Mouse (Mus musculus) 416B (cell line): ENCODE results near the gene F3.

Experiments used
- DNase-seq: peaks from one replicate; pipeline ENCODE4 v3.0.0; 2011; ENCODE audit warnings: low read depth

F3 gene

DNA sequence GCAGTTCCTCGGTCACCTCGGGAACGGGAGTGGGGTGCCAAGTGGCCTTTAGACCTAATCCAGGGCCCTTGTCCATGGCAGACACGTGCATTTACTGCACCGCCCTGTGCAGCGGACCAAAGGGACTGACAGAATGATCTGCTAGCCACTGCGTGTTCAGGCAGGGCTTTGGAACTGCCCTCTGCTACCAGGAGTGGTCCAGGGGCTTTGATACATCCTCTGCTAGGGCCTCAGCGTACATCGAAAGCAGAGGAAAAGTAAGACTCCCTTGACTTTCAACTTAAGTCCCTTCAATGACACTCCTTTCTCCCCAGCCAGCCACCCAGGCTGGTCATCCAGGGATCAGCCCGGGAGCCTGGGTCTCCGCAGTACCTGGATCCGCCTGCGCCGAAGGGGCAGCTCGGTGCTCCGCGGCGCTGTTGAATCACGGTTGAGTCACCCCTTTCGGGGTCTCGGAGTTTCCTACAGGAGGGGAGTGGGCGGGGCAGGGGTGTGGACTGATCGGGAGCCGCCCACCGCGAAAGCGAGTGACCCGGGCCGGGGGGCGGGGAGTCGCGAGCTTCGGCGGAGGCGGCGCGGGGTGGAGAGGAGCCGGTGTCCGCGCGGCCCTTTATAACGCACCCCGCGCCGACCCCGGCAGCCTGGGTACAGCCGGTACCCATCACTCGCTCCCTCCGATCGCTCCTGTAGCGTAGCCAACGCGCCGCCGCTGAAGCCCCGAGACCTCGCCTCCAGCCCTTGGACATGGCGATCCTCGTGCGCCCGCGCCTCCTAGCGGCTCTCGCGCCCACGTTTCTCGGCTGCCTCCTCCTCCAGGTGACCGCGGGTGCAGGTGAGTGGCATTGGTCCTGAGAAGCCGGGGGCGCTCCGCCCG, at the start of gene F3:
Gene F3 (plus strand): TSS at position 567 of the 874 bp plus-strand sequence.
- DNase-seq = no peak

DNA sequence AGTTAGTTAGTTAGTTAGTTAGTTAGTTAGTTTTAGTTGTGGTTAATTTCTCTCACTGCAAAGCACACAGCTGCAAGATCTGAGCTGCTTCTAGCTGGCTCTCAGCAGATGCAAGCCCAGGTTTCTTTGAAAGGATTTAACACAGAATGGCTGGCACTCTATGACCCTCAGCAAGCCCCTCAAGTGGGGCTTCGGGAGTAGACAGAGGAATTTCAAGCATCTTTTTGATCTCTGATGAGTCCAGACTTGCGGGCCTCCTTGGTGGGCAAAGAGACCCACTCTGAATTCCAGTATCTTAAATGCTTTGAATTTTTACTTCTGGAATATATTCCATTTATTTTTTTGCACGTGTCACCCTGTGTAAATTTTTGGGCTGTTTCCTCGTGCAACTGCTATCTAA, 44.4 kb upstream of the F3 start:
- no peak for DNase-seq

DNA sequence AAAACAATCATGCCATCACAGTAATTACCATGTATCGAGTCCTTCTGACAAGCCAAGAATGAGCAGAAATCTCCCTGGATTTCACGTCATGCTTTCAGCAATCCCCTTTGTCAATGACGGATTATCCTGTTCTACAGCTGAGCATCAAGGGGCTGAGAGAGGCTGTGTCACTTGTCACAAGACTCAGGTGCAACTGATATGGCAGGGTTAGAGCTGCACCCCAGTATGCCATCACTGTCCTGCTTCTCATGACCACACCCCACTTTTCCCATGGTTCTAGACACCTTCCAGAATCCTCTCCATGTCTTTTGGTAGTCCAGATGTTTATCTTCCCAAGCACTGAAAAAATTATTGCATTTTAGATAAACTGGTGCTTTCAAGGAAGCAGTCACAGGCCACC, 43.9 kb upstream of the F3 start:
- no peak for DNase-seq

DNA sequence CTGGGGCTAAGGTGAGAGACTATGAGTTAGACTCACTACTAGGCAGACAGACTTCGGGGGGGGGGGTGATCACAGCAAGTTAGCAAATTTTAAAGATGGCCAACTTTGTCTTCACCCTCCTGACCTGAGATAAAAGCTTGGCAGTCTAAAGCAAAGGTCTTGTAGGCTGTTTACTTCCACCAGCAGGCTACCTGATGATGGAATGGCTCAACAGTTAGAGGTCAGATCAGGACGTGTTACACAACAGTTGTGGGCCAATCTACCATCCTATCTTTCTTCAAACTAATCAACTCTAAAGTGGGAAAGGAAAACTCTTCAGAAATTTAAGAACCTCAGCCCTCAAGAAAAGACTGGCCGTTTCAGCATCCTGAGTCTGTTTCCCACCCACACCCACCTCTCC, 43.1 kb upstream of the F3 start:
- DNase-seq = peak; percentile 58

DNA sequence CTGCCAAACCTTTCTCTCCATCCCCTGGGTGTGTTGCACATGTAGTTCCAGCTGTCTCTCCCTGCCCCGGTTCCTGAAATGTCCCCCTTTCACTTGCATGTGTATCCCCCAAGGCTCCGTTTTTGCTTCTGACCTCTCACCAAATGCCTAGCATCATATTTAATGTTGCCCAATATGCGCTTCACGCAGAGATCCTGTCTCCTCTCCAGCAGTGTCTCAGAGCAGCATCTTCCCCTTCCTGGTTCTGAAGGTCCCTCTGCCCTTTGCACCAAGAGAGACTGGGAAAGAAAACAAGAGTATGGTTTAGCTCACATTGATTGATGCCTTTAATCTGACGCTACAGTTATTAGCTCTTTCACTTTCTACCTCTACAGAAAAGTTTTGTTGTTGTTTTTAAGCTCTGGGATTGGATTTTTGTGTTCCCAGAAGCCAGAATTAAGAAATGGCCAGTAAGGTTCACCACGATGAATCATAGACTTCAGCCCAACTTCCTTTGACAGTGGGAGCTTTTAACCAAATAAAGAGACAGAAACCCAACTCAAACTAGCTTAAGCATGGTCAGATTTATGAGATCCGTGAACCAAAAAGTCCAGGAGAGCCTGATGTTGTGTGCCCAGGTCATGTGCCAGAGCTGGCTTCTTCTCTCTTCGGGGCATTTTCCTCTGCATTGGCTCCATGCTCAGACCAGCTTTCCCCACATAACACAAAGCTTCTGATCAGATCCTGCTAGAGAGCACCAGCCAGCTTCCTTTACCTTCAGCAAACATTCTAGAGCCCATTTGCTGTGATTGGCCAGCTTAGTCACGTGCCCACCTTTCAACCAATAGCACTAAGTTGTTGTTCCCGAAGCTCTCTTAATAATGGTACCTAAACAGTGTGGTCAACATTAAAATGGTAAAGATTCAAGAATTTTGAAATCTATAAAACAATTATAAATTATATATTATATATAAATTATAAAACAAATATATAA, 40.6 kb upstream of the F3 start:
- peak; percentile 80 for DNase-seq

DNA sequence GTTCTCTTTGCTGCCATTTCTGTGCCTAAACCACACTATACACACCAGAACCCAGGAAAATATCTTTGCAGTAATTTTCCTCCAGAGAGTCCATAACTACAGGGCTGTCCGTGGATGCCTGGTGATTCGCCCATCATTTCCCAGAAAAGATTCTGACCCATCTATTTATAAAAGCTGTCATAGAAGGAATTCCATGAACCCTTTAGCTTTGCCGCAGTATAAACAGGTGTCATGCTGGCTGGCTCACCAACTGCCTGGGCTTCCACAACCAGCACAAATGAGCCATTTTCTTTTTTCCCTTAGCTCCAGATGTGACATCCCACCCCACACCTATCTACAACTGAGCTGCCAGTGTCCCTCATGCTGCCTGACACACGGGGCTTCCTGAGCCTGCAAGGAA, 38.8 kb upstream of the F3 start:
- DNase-seq = no peak

DNA sequence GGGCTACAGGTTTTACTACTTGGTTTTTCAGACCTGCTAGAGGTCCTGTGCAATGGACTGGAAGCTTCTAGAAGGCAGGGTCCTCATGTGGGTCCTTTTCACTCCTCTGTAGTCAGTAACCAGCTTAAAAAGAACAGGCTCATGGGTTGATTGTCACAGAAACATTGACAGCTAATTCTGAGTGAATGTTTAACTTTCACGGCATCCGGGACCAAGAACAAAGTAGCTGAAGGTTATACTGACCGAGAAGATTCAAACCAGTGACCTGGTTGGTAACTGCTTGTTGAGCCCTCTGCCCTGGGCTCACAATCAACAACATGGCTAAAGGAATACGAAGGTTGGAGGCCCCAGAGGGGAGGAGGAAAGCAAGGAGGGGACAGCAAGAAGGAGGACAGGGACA, 38.4 kb upstream of the F3 start:
- DNase-seq = no peak

DNA sequence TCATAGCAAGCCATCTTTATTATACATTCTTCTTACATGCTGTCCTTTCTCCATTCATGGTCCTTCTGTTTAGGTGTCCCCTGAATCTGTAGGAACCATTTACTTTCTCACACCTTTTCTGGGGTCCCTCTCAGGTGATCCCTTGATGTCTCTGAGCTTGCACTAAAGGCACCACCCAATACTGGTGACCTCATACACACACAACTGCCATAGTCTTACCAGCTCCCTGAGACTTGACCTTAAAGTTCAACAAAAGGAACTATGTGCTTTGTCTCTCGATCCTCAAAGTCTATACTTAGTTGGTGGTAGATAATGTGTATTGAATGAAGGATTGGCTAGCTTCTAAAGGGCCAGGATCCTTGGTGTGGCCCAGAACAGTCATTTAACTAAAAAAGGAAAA, 37.4 kb upstream of the F3 start:
- no peak for DNase-seq

DNA sequence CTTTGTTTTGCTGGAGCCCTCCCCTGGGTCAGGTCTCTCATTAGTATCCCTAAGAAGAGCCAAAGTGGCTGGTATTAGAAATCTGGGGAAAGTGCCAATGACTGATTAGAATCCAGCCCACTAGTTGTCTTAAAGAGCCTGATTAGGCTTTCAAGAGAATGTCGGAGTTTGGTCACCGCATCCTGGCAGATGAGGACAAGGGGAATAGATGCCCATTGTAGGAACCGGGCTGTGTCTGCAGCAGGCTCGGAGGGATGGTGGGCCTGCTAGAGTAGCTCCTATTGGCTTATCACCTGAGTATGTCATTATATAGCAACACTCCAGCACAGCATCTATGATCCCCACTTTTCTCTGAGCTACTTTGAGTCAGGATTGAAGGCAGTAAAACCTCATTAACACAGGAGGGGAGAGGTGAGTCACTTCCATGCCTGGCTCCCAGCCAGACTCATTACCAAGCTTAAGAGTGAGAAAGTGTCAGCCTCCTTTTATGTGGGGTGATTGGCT, 36.9 kb upstream of the F3 start:
- DNase-seq = peak; percentile 80

DNA sequence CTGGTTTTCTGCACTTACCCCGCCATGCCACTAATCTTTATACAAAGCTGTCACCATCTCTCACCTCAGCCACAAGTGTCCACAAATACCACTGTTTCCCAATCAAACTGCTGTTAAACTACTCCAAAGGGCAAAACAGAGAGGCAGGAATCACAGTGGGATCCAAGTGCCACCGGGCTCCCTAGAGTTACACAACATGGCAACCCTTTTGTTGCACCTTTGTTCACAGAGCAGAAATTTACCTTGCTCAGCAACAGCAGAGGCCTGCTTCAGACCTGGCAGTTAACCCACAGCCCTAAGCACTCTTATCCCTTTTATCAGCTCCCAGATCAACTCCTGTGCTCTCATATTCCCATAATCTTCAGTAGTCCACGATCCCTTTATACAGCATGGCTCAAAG, 35.6 kb upstream of the F3 start:
- no peak for DNase-seq

DNA sequence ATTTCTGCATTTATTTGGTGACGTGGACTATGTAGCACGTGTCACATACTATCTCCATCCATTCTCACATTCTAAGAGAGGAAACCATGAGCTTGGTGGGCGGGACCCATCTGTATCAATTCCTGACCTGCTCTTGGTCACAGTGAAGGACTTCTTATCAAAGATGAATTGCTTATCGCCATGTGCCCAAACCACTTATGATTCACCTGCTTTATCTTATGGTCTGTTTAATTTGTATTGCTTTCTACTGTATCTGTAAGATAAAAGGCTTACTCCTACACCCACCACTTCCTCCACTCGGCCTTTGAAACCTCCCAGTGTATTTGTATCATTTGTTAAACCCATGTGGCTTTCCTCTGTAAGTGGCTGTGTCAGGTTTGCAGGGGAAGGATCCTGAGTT, 34.3 kb upstream of the F3 start:
- peak; percentile 82 for DNase-seq

DNA sequence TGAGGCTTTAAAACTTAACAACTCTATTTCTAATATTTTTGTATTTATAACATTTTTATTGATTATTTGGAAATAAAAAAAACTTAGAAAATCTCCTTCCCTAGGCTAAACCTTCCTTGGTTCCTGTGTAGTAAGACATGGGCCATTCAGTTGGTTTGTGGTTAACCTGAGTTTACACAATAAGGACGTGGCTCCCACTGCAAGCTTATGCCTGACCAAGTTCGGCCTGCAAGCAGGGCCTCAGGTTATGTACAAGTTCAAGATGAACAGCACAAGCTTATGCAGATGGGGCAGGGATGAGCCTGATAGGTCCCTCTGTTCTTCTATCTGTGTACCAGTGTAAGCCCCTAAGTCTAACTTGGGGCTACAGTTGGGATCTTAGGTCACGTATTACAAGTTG, 33.6 kb upstream of the F3 start:
- peak; percentile 82 for DNase-seq

DNA sequence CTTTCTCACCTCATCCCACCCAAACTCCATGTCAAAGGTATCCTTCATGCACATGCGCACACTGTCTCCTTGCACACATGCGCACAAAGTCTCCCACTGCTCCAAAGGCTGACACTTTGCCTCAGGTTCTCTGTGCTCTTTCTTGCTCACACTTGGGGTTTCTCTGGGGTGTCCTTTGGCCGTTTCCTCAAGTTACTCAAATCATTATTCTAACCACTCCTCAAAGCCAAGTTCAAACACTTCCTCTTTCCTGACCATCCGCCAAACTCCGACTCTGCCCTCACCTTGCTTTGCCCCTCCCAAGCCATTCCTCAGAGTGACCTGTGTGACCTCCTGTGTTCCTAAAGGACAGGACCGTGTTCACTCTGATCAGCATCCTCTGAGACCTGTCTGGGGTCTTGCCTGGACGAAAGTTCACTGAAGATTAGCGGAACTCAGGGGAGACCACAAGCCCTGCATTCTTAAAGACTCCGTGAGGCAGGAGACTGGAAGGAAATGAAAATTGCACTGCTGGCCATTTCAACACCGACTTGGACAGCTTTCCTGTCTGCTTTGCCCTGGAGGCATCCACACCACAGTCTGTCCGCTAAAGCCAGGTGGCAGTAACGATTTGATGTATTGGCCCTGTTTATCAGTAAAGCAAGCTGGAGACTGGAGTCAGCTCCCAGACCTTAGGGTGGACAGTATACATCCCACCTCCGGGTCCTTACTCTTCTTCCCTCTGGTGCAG, 30.2 kb upstream of the F3 start:
- peak; percentile 65 for DNase-seq

DNA sequence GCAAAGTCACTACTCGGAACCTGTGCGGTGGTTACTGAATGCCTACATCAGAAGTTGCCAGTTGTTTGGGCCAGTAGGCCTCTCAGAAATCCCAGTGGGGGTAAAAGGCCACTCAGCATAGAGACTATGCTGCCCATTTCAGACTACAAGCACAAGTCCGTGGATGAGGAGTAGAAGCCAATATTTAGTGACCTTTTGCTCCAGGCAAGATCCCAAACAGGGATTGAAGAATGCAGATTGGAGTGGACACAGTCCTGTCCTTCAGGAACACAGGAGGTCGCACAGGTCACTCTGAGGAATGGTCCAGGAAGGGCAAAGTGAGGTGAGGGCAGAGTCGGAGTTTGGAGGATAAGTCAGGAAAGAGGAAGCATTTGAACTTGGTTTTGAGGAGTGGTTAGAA, 29.6 kb upstream of the F3 start:
- no peak for DNase-seq

DNA sequence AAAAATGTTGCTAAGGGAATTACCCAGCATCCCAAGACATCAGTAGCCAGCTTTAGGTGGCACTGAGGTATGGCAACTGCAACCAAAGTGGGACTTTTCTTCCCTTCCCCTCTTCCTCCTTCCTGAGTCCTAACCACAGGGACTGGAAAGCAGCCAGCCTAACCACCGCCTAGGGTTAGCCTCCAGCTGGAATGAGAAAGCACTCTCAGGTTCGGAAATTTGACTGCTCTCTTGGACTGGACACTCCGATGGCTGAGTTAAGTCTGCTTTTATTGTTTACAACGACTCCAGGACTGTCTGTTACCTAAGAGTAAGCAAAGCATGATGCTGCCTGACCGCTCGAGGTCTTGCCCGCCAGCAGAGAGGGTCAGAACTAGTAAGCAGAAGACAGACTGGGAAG, 26.2 kb upstream of the F3 start:
- DNase-seq = peak; percentile 51

DNA sequence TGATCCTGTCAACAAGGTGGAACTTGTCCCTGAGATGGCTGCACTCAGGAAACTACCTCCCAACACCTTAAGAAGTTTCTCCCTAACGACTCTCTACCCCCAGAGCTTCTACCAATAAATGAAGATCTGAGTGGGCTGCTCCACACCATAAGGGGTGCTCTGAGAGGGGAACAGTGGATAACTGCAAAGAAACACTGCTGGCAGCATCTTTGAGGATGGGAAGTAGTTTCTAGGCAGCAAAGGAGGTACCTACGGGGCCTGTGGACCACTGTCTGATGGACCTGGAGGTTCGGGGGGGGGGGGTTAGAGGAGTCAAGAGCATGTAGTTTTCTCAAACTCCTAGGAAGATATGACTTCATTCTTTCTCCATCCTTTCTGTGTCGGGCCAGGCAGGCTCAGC, 23.9 kb upstream of the F3 start:
- DNase-seq = no peak

DNA sequence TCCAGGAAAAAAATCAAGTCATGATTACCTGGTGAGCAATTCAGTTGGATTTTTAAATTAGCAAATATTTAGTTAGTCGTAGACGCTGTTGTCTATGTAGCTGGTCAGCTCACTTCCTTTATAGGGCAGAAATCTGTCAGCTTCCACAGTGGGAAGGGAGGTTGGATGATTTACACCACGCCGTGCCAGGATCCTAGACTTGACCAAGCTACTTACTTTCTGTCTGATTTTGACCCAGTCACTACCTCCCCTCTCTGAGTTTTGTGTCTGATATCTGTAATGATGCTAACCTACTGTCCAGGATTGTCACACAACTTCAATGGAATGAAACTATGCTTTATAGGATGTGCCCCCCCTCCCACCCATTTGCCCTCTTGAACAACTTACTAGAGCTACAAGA, 23.5 kb upstream of the F3 start:
- DNase-seq = no peak

DNA sequence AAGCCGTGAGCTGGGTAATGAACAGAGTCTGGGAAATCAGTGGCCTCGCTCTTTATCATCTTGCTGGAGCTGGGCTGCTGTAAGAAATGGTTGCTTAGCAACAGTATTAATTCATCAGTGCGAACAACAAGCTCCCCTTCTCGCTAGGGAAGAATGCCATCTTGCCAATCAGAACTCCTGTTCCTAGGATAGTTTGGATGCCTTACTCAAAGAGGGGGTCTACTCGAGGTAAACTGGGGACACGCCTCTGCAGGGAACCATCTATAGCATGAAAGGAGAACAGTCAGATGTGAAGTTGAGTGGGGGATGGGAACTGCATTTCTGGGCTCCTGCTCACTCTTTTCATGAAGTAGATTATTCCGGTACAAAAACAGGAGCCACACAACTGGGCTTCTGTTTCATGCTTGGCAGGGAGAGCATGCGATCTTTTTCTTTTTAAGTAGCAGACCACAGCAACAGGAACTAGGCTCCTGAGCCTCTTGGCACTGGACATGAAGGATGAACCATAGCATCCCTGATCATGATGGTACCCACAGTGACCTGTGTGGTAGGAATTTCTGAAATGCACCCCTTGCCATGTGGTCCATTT, 22.9 kb upstream of the F3 start:
- DNase-seq = no peak

DNA sequence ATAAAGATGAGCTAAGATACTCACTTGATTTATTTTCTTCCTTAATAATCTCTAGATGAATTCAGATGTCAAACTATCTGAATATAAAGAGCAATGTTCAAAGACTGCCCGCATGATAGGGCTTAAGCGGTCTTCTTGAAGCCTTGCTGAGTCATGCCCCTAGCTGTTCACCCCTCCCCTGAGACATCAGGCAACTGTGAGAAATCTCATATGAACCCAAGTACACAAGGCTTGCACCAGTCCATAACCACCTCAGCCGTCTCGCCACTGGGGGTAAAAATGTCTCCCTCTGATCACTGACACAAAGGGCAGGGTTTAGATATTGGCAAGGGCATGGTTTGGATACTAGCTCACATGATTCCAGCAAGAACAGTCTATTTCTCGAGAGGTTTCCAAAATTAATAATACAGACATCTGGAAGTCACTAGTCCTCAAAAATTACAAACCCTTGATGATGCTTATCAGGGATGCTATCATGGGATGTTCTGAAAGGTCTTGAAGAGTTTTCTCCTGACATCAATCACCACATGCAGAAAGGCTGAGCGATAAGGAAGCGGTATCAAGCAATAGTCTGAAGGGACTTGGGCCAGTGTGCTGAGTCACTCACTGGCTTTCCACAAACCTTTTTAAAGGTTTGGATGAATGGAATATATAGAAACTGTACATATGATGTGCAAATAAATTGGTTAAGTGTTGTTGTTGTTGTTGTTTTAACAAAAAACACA, 20.0 kb upstream of the F3 start:
- peak; percentile 23 for DNase-seq

DNA sequence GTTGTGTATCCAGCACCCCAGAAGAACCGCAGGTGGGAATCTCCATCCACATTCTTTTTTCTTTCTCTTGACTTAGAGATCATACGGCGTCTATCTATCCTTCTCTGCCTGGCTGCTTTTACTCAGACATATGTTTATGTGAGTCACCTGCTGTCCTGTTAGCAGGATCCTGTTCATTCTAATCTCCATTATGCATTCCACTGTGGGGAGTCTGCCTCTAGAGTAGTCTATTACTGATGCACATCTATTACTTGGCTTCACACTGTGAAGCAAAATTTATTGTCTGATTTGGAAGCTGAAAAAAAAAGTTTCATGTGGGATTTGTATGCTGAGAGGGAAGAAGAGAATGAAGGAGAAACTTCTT, 19.5 kb upstream of the F3 start:
- no peak for DNase-seq

DNA sequence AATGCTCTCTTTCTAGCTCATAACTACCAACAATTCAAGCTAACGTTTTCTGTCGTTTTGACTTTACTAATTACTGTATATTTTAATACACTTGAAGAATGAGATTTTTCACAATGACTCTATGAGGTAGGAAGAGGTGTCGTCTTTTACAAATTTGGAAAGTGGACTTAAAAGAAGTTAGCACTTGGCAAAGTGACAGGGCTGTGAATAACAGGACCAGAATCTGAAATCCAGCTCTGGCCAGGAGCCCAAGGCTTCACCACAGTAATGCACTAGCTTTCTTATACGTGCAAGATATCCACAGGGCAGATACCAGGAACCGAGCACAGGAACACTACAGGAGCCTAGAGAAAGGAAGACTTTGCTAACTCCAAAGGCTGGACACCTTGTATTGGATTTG, 17.2 kb upstream of the F3 start:
- no peak for DNase-seq
